ENCODE assay signal across 10 mouse cellular contexts in genomic region chr14:31454849-31455566, GRCm38 (mm10). TPM values are rescaled to one million over a fixed set of nuclear protein-coding genes. Genes with fewer than 3 reads are reported as not detected.
A peak's percentile ranks its signal among the peaks of the same experiment; 100 is the strongest.
DNase-seq lines count a peak whose midpoint lies in the region; ATAC-seq and TF ChIP-seq lines count a peak whose summit lies in the region.
"Had no signal": no experiment of that assay in that cellular context is flagged by ENCODE, and none has a peak within 500 bp of the region (broad histone marks: within the 10 kb centered on the region; RNA-seq: fewer than 3 reads in every experiment).

No protein-coding gene starts in this region.

- no peaks in the 10 kb centered on the region for H3K4me1 ChIP-seq in hindbrain, postnatal 0 days (ENCODE audit: insufficient read depth, low read length)
- H3K4me1 ChIP-seq in hindbrain, embryonic 13.5 days (replicated peaks) = no peaks in the 10 kb centered on the region
- no peaks in the 10 kb centered on the region for H3K4me1 ChIP-seq in lung, postnatal 0 days (ENCODE audit: insufficient read depth, low read depth, low read length)
- H3K4me1 ChIP-seq in ES-E14 (ENCODE audit: control insufficient read depth in 2 of 2, insufficient read depth in 2 of 2, low read length in 2 of 2, poor library complexity in 1 of 2) = no peaks in the 10 kb centered on the region

- in situ Hi-C loops in ES-E14 (cut with MboI; ENCODE audit: low sequenced_read_pairs in 2 of 2, unreplicated experiment in 2 of 2) = no loop called here

- H3K27me3 ChIP-seq in hindbrain, postnatal 0 days (ENCODE audit: insufficient read depth, low read length) = no peaks in the 10 kb centered on the region
- H3K27me3 ChIP-seq in hindbrain, embryonic 13.5 days = no peaks in the 10 kb centered on the region
- H3K27me3 ChIP-seq in lung, postnatal 0 days (replicated peaks; ENCODE audit: insufficient read depth, low read length) = no peaks in the 10 kb centered on the region
- H3K27me3 ChIP-seq: limb, embryonic 15.5 days had no signal

- no peak for DNase-seq in hindbrain, postnatal 0 days (ENCODE audit: low spot score)
- DNase-seq in lung, postnatal 0 days (ENCODE audit: low spot score) = no peak
- DNase-seq in lung, postnatal 25 days (ENCODE audit: low spot score) = no peak
- peak; percentile 26 for DNase-seq in ES-E14 (ENCODE audit: low read depth, low spot score)
- DNase-seq in induced T-regulatory cell, adult 2 months (ENCODE audit: low read depth) = peak; percentile 39
- DNase-seq in heart, postnatal 10 days = no peak
- no peak for DNase-seq in gastrocnemius, postnatal 4 days (ENCODE audit: low spot score in 2 of 2)

- TF ChIP-seq CTCF in hindbrain, postnatal 0 days (IDR thresholded peaks at IDR 0.05; ENCODE audit: low read depth) = peak; percentile 26; the same call in 1 of the 2 replicates
- TF ChIP-seq CTCF in lung, postnatal 0 days (IDR thresholded peaks at IDR 0.05) = peak; percentile 33

- no peaks in the 10 kb centered on the region for H3K9me3 ChIP-seq in hindbrain, postnatal 0 days (ENCODE audit: low read length)
- H3K9me3 ChIP-seq in hindbrain, embryonic 13.5 days = no peaks in the 10 kb centered on the region
- H3K9me3 ChIP-seq in lung, postnatal 0 days (ENCODE audit: low read length) = no peaks in the 10 kb centered on the region
- no peaks in the 10 kb centered on the region for H3K9me3 ChIP-seq in ES-E14 (ENCODE audit: control insufficient read depth, insufficient read depth, low read depth, low read length)
- H3K9me3 ChIP-seq: limb, embryonic 15.5 days had no signal

- H3K4me2 ChIP-seq in hindbrain, postnatal 0 days (ENCODE audit: low read depth, low read length) = no peak overlapping the region
- H3K4me2 ChIP-seq in hindbrain, embryonic 13.5 days = no peak overlapping the region
- H3K4me2 ChIP-seq in lung, postnatal 0 days (replicated peaks; ENCODE audit: low read depth, low read length) = no peak overlapping the region
- H3K4me2 ChIP-seq: limb, embryonic 15.5 days had no signal

- no peak overlapping the region for H3K4me3 ChIP-seq in hindbrain, postnatal 0 days (ENCODE audit: low read length)
- H3K4me3 ChIP-seq in hindbrain, embryonic 13.5 days = no peak overlapping the region
- no peak overlapping the region for H3K4me3 ChIP-seq in lung, postnatal 0 days (ENCODE audit: low read depth, low read length)
- H3K4me3 ChIP-seq in ES-E14 (ENCODE audit: insufficient read depth in 1 of 2, low read depth in 1 of 2, low read length in 2 of 2, poor library complexity in 1 of 2, severe bottlenecking in 1 of 2) = no peak overlapping the region
- H3K4me3 ChIP-seq: erythroblast, embryonic 14.5 days; limb, embryonic 15.5 days had no signal

- H3K27ac ChIP-seq in hindbrain, postnatal 0 days = no peak overlapping the region
- no peak overlapping the region for H3K27ac ChIP-seq in hindbrain, embryonic 13.5 days
- H3K27ac ChIP-seq in lung, postnatal 0 days (ENCODE audit: low read length) = no peak overlapping the region
- H3K27ac ChIP-seq in ES-E14 (ENCODE audit: insufficient read depth, low read depth, low read length, poor library complexity, severe bottlenecking) = no peak overlapping the region
- H3K27ac ChIP-seq: limb, embryonic 15.5 days had no signal

- H3K36me3 ChIP-seq in hindbrain, postnatal 0 days (ENCODE audit: insufficient read depth, low read length) = no peaks in the 10 kb centered on the region
- no peaks in the 10 kb centered on the region for H3K36me3 ChIP-seq in hindbrain, embryonic 13.5 days
- no peaks in the 10 kb centered on the region for H3K36me3 ChIP-seq in lung, postnatal 0 days (ENCODE audit: insufficient read depth, low read length)
- H3K36me3 ChIP-seq in ES-E14 (ENCODE audit: control insufficient read depth, insufficient read depth, low read length, poor library complexity, severe bottlenecking) = no peaks in the 10 kb centered on the region
- H3K36me3 ChIP-seq: limb, embryonic 15.5 days had no signal

- WGBS in hindbrain, postnatal 0 days = 85% methylated on average over 8 of the region's 8 CpGs
- WGBS in hindbrain, embryonic 13.5 days = 91% methylated on average over 8 of the region's 8 CpGs
- 80% methylated on average over 8 of the region's 8 CpGs for WGBS in lung, postnatal 0 days

- ATAC-seq in hindbrain, postnatal 0 days = no peak
- no peak for ATAC-seq in hindbrain, embryonic 13.5 days (ENCODE audit: low FRiP score)
- ATAC-seq in lung, postnatal 0 days = no peak

- intact Hi-C loops in heart, postnatal 10 days (cut with DNase I) = no loop called here

- TF ChIP-seq EP300 in lung, postnatal 0 days (IDR thresholded peaks at IDR 0.05) = no peak

- no peak overlapping the region for H3K9ac ChIP-seq in hindbrain, postnatal 0 days (replicated peaks; ENCODE audit: low read length)
- no peak overlapping the region for H3K9ac ChIP-seq in hindbrain, embryonic 13.5 days
- H3K9ac ChIP-seq in lung, postnatal 0 days (replicated peaks; ENCODE audit: low read depth) = no peak overlapping the region
- H3K9ac ChIP-seq in ES-E14 (ENCODE audit: insufficient read depth, low read depth, low read length, poor library complexity, severe bottlenecking) = no peak overlapping the region
- H3K9ac ChIP-seq: limb, embryonic 15.5 days had no signal

TF ChIP-seq in ES-E14, 5 proteins besides CTCF, POLR2A, EP300 and RAD21:
- no peak for TF ChIP-seq MAFK (IDR thresholded peaks at IDR 0.05; ENCODE audit: insufficient read depth, low read depth, low read length)
- TF ChIP-seq ZC3H11A (IDR thresholded peaks at IDR 0.05; ENCODE audit: borderline replicate concordance, low read depth, low read length) = no peak
- no peak for TF ChIP-seq CHD2 (IDR thresholded peaks at IDR 0.05; ENCODE audit: low read depth, low read length)
- TF ChIP-seq HCFC1 (IDR thresholded peaks at IDR 0.05; ENCODE audit: borderline replicate concordance, insufficient read depth, low read length) = no peak
- TF ChIP-seq ZNF384 (IDR thresholded peaks at IDR 0.05; ENCODE audit: low read depth, low read length) = no peak

RNA-seq across cellular contexts. Expression of gene Sh3bp5, which starts 19.1 kb away (rescaled TPM):
- total RNA-seq in hindbrain, postnatal 0 days (2014; rRNA removed) = 41.6 and 53.9 TPM in 2 replicates
- polyA plus RNA-seq in hindbrain, postnatal 0 days (2015; fragmentation: Nextera tagmentation; extraction: Ambion mirVana) = 127 and 149 TPM in 2 replicates
- polyA plus RNA-seq in hindbrain, embryonic 13.5 days (2015; fragmentation: Nextera tagmentation; extraction: Ambion mirVana) = 140 and 142 TPM in 2 replicates
- 37.9 and 38.4 TPM in 2 replicates for polyA plus RNA-seq in lung, postnatal 0 days (2015; fragmentation: Nextera tagmentation; extraction: Ambion mirVana)
- 2.7 and 4.6 TPM in 2 replicates for total RNA-seq in ES-E14 (2012; rRNA removed)
- total RNA-seq in heart, postnatal 10 days (2021) = 10 to 100 TPM; 59.7 to 65.1 TPM
- total RNA-seq in gastrocnemius, postnatal 4 days (2021) = 10 to 100 TPM; 79.8 to 93.9 TPM

RNA-seq across cellular contexts. Expression of gene Eaf1, which starts 39.2 kb away (rescaled TPM):
- 8.6 and 11.7 TPM in 2 replicates for total RNA-seq in hindbrain, postnatal 0 days (2014; rRNA removed)
- polyA plus RNA-seq in hindbrain, postnatal 0 days (2015; fragmentation: Nextera tagmentation; extraction: Ambion mirVana) = 6.3 and 6.4 TPM in 2 replicates
- polyA plus RNA-seq in hindbrain, embryonic 13.5 days (2015; fragmentation: Nextera tagmentation; extraction: Ambion mirVana) = 9.6 and 10.9 TPM in 2 replicates
- polyA plus RNA-seq in lung, postnatal 0 days (2015; fragmentation: Nextera tagmentation; extraction: Ambion mirVana) = 10.0 and 11.3 TPM in 2 replicates
- total RNA-seq in ES-E14 (2012; rRNA removed) = 48.9 and 58.0 TPM in 2 replicates
- total RNA-seq in heart, postnatal 10 days (2021) = 10 to 100 TPM; 14.2 to 15.1 TPM
- 10 to 100 TPM; 23.3 to 24.2 TPM for total RNA-seq in gastrocnemius, postnatal 4 days (2021)

RNA-seq across cellular contexts. Expression of gene Mettl6, which starts 39.8 kb away (rescaled TPM):
- total RNA-seq in hindbrain, postnatal 0 days (2014; rRNA removed) = 14.8 and 14.9 TPM in 2 replicates
- 32.7 and 36.8 TPM in 2 replicates for polyA plus RNA-seq in hindbrain, postnatal 0 days (2015; fragmentation: Nextera tagmentation; extraction: Ambion mirVana)
- 54.1 and 55.0 TPM in 2 replicates for polyA plus RNA-seq in hindbrain, embryonic 13.5 days (2015; fragmentation: Nextera tagmentation; extraction: Ambion mirVana)
- polyA plus RNA-seq in lung, postnatal 0 days (2015; fragmentation: Nextera tagmentation; extraction: Ambion mirVana) = 40.9 and 49.1 TPM in 2 replicates
- 34.4 and 37.0 TPM in 2 replicates for total RNA-seq in ES-E14 (2012; rRNA removed)
- 10 to 100 TPM; 14.3 to 15.8 TPM for total RNA-seq in heart, postnatal 10 days (2021)
- 10 to 100 TPM; 23.2 to 23.6 TPM for total RNA-seq in gastrocnemius, postnatal 4 days (2021)

Comparison
In these comparisons a context has a peak if more than half of its experiments do, and no peak if none do; other contexts are left out.
1. DNase-seq: peak in ES-E14 (single experiment) and induced T-regulatory cell, adult 2 months (single experiment); none in hindbrain, postnatal 0 days (single experiment), lung, postnatal 0 days (single experiment), lung, postnatal 25 days (single experiment), heart, postnatal 10 days (0 of 2) and gastrocnemius, postnatal 4 days (0 of 2).